9 mouse cellular contexts compared by ENCODE assay signal in the genomic region with DNA sequence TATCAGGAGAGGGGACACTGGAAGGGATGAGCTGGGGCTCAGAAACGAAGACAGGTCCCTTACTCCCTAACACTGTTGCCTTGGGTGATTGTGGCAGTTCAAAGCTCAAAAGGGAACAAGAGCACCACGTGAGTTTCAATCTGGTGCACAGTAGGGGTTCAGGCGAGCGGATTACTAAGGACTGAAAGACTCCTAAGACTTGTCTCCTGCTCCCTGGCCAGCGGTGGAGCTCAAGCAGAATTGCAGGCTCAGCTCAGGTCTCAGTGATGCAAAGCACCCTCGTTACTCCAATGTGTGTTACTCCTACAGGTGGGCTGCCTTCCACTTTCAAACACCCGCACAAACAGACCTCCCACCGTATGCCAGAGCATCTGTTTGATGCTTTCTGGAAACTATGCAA. TPM values are rescaled to one million over a fixed set of nuclear protein-coding genes. Genes with fewer than 3 reads are reported as not detected.
A peak's percentile ranks its signal among the peaks of the same experiment; 100 is the strongest.
DNase-seq lines count a peak whose midpoint lies in the region; ATAC-seq and TF ChIP-seq lines count a peak whose summit lies in the region.
"Had no signal": no experiment of that assay in that cellular context is flagged by ENCODE, and none has a peak within 500 bp of the region (broad histone marks: within the 10 kb centered on the region; RNA-seq: fewer than 3 reads in every experiment).

No protein-coding gene starts in this region.

- no peak overlapping the region for H3K4me3 ChIP-seq in kidney, postnatal 0 days (replicated peaks; ENCODE audit: low read depth, low read length)
- H3K4me3 ChIP-seq in embryonic facial prominence, embryonic 12.5 days, result no peak overlapping the region

- WGBS in kidney, postnatal 0 days, result 18% methylated on average over 8 of the region's 8 CpGs
- 15% methylated on average over 8 of the region's 8 CpGs for WGBS in embryonic facial prominence, embryonic 12.5 days

- no peak overlapping the region for H3K9ac ChIP-seq in kidney, postnatal 0 days (ENCODE audit: low read depth, low read length)
- H3K9ac ChIP-seq in embryonic facial prominence, embryonic 12.5 days, result no peak overlapping the region

- H3K4me2 ChIP-seq in kidney, postnatal 0 days (ENCODE audit: low read length), result peak overlapping the region; percentile 5; the same call in 1 of the 2 replicates
- 0 out of 2 replicates have a peak overlapping the region, but pooled peaks have one; percentile 1 for H3K4me2 ChIP-seq in embryonic facial prominence, embryonic 12.5 days (replicated peaks)

- no peaks in the 10 kb centered on the region for H3K9me3 ChIP-seq in kidney, postnatal 0 days (replicated peaks; ENCODE audit: low read length)
- H3K9me3 ChIP-seq in embryonic facial prominence, embryonic 12.5 days, result no peaks in the 10 kb centered on the region

- no peaks in the 10 kb centered on the region for H3K36me3 ChIP-seq in kidney, postnatal 0 days (ENCODE audit: insufficient read depth, low read length)
- H3K36me3 ChIP-seq in embryonic facial prominence, embryonic 12.5 days, result no peaks in the 10 kb centered on the region

- H3K4me1 ChIP-seq in kidney, postnatal 0 days (replicated peaks; ENCODE audit: insufficient read depth, low read length), result no peaks in the 10 kb centered on the region
- no peaks in the 10 kb centered on the region for H3K4me1 ChIP-seq in embryonic facial prominence, embryonic 12.5 days

- TF ChIP-seq CTCF in kidney, postnatal 0 days (IDR thresholded peaks at IDR 0.05; ENCODE audit: low read depth), result no peak

- no peak for ATAC-seq in CD4-positive, CD25-positive, alpha-beta regulatory T cell, adult 4 months
- ATAC-seq in kidney, postnatal 0 days (replicated peaks; ENCODE audit: low FRiP score, low read depth), result no peak
- ATAC-seq in embryonic facial prominence, embryonic 12.5 days (ENCODE audit: insufficient number of reproducible peaks, insufficient read depth, low FRiP score, low TSS enrichment), result no peak
- ATAC-seq in monocyte, adult 5-6 weeks (replicated peaks; ENCODE audit: insufficient number of reproducible peaks, low FRiP score, low TSS enrichment, poor library complexity, severe bottlenecking), result no peak

- DNase-seq in CD4-positive, CD25-positive, alpha-beta regulatory T cell, adult 2 months (ENCODE audit: low read depth, low spot score), result peak; percentile 28
- no peak for DNase-seq in kidney, postnatal 0 days (ENCODE audit: low spot score)
- DNase-seq in kidney, postnatal 25 days, result no peak
- DNase-seq in naive thymus-derived CD4-positive, alpha-beta T cell, adult 2 months (ENCODE audit: low read depth), result peak; percentile 28
- no peak for DNase-seq in gastrocnemius, adult 8-10 months (ENCODE audit: low spot score in 2 of 2)
- DNase-seq: gastrocnemius, adult 2 months had no signal

- H3K27me3 ChIP-seq in kidney, postnatal 0 days (ENCODE audit: insufficient read depth, low read length), result no peaks in the 10 kb centered on the region
- H3K27me3 ChIP-seq in embryonic facial prominence, embryonic 12.5 days, result peaks cover 10% of the 10 kb centered on the region

- no peak overlapping the region for H3K27ac ChIP-seq in kidney, postnatal 0 days
- no peak overlapping the region for H3K27ac ChIP-seq in embryonic facial prominence, embryonic 12.5 days
- H3K27ac ChIP-seq: gastrocnemius, adult 2 months had no signal

RNA-seq across cellular contexts. Expression of gene Ccdc160, which starts 45.5 kb away (rescaled TPM):
- polyA plus RNA-seq in CD4-positive, CD25-positive, alpha-beta regulatory T cell, adult 4 months (2017; shearing (Covaris generic)), result not detected
- polyA plus RNA-seq in kidney, postnatal 0 days (2015; fragmentation: Nextera tagmentation; extraction: Ambion mirVana), result 11.4 and 12.4 TPM in 2 replicates
- 0.92 and 1.7 TPM in 2 replicates for polyA plus RNA-seq in embryonic facial prominence, embryonic 12.5 days (2016; fragmentation: Nextera tagmentation; extraction: Ambion mirVana)
- under 1 TPM in 2 of 4 experiments, not detected in 2; 0.15 to 0.19 TPM for total RNA-seq in gastrocnemius, adult 8-10 months (2022)
- total RNA-seq in monocyte, adult 5-6 weeks (2017), result not detected in 3 replicates

Comparison
In these comparisons a context has a peak if more than half of its experiments do, and no peak if none do; other contexts are left out.
1. DNase-seq: peak in CD4-positive, CD25-positive, alpha-beta regulatory T cell, adult 2 months (single experiment) and naive thymus-derived CD4-positive, alpha-beta T cell, adult 2 months (single experiment); none in kidney, postnatal 0 days (single experiment), kidney, postnatal 25 days (0 of 2) and gastrocnemius, adult 8-10 months (0 of 2).